Mouse (Mus musculus): ENCODE measurements around the gene Olfr890.

DNA sequence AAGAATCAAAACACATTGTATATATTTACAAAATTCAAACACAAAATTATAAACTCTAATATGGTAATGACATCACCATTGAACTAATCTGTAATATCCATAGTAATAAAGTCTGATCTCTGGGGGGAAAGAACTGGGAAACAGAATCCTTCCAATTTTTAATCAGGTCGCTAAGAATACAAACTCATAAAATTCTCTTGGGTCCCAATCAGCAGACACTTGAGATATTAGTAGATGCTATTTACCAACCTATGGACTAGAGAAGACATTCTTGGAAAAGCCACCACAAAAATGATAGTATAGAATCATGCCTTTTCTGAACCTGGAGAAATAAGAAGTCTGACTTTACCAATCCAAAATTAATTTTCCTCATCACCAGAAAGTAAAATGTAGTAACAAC lies 34.5 kb upstream of the Olfr890 start, which contains the start of gene Olfr888:
- TF ChIP-seq EP300 (optimal IDR thresholded peaks at IDR 0.05), result no peak
- TF ChIP-seq CTCF (IDR thresholded peaks at IDR 0.05; ENCODE audit: low read depth), result no peak

Measured in stomach, postnatal 0 days (tissue).